Mouse (Mus musculus): Measurements from ENCODE around the gene Sprr2a1.
"Not testable (repeated sequence)": the region's sequence is repeated elsewhere in the genome, so short reads cannot be mapped to it uniquely, and the experiment has no call there.

The Sprr2a1 gene

DNA sequence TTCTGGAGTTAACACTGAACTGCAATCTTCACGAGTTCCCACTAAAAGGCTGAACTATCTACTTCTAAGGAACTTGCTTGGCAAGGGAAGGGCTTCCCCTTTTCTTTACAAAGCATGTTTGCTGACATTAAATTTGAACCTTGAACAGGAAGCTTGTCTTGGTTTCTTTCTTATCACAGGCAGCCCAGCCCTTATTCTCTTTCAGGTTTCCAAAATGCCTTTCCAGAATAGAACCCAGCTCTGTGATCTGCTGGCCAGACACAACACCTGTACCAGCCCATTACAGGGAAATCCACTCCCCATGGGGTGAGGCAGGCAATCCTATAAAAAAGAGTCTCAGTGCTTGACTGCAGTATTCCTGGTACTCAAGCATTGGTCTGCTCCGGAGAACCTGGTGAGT is at the start of gene Sprr2a1, which contains the start of gene Sprr2a2:
TSS of gene Sprr2a1 (plus strand) at position 231 of the 400 bp plus-strand sequence.
TSS of gene Sprr2a2 (plus strand) at position 352 of the 400 bp plus-strand sequence.
- DNase-seq = not testable (repeated sequence)

DNA sequence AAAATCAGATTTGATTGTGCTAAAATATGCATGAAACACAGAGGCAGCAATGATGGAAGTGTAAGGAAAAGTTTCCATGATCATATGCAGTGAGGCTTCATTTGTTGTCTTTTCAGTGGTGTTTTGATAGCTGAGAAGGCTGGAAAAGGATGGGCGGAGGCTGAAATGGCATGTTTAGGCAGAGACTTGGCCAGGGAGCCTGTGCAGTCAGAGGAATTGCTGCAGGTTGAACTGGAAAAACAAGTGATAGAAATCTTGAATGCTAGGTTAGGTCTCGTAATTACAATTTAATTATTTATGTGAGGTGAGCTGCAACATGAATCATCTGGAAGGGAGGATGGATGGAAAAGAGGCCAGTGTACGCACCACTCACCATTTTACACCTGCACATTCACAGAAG is 45.8 kb upstream of the Sprr2a1 start:
- no peak for DNase-seq

DNA sequence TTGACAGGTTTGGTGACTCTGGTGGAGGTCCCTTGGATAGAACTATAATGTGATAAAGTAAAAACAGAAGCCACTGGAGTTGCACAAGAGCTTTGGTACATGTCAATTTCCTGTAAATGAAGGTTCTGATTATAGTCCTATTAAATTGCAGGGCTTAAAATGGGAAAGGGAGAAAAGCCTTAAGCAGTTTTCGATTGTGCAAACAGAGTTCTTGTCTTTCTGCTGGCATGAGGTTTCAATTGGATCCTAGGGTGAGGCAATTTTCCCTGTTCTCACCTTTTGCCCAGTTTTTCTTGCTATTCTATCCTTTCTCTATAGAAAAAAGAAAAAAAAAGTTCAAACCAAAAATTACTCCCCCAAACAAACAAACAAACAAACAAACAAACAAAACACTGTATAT is 38.7 kb upstream of the Sprr2a1 start:
- no peak for DNase-seq

DNA sequence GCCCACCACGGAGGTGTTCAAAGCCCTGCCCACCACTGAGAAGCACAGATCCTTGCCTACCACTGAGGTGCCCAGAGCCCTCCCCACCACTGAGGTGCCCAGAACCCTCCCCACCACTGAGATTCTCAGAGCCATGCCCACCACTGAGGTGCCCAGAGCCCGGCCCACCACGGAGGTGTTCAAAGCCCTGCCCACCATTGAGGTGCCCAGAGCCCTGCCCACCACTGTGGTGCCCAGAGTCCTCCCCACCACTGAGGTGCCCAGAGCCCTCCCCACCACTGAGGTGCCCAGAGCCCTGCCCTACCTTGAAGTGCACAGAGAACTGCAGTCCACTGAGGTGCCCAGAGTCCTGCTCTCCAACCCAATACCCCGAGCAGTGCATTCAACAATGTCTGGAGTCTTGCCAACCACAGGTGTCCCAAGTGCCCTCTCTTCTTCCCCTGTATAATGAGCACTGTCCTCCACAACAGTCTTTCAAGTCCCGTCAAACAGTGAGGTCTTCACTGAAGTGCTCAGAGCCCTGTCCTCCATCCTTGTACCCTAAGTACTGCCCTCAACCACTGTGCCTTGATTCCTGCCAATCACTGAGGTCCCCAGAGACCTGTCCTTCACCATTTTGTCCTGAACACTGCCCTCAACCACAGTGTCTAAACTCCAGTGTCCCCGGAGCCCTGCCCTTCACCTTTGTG is 19.9 kb upstream of the Sprr2a1 start:
- no peak for DNase-seq

DNA sequence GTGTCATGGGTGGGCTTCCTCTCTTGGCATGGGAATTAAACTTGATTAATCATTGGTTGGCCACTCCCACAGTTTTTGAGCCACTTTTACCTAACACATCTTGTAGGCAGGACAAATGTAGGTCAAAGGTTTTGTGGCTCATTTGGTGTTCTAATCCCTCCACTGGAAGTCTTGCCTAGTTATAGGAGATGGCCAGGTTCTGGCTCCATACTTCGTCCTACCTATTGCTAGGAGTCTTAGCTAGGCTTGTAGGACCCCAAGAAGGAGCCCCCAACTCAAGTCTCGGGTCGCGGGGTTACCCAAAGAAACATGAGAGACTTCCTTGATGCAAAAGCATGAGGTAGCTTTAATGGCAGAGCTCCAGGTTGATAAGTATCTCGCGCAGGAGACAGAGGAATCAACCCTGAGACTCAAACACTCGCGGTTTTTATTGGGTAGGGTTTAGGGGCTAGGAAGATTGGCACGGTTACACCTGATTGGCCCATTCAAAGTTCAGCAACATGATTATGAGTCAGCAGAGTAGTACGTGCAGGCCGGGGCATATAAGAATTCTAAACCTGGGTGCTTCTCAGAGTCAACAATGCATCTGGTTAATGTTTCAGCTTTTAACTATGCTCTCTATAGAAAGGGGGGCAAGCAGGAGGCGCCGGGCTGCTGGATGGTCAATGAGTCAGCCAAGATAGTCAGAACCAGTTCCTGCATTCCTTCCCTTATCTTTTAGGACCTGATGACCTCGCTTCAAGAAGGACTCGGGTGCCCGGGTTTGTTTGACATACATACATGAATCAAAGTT is 4.3 kb upstream of the Sprr2a1 start:
- DNase-seq = not testable (repeated sequence)

DNA sequence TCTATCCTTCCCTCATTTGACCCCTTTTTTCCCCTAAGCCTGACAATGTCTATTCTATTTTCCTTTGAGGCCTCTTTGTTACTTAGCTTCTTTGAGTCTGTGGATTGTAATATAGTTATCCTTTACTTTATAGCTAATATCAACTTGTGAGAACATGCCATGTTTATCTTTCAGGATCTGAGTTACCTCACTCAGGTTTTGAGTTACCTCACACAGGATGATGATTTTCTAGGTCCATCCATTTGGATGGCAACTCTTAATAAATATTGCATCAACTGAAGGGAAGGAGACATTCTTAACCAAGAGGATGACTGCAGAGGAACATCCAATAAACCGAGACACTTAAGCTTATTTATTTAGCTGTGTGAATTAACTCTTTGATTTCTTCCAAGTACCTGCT is 3.5 kb upstream of the Sprr2a1 start:
- DNase-seq = not testable (repeated sequence)

DNA sequence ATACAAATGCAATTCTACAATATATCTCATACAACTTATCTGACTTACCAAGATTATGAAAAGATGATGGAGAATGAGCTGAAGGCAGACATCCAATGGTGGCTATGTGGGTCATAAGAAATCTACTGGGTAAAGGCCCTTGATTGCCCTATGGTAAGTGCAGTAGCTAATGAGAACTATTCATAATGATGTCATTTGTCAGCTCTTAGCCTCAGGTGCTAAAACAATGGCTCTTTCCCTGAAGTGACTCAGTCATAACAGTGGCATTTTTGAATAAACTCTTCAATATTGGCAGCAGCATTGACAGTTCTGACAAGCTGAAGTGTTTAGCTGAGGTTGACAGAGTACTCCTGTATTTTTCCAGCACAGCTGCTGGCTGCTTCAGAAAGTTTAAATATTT is 1.9 kb upstream of the Sprr2a1 start:
- DNase-seq = not testable (repeated sequence)

DNA sequence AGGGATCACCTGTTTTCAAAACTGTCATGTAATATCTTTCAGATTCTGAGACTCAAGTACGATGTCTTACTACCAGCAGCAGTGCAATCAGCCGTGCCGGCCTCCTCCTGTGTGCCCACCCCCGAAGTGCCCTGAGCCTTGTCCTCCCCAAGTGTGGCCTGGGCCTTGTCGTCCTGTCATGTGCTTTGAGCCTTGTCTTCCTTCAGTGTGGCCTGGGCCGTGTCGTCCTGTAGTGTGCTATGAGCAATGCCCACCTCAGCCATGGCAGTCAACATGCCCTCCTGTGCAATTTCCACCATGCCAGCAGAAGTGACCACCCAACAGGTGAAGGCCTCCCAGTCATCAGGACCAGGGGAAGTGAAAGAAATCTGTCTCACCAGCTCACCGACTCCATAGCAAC is 3.4 kb downstream of the Sprr2a1 start:
- DNase-seq = not testable (repeated sequence)

DNA sequence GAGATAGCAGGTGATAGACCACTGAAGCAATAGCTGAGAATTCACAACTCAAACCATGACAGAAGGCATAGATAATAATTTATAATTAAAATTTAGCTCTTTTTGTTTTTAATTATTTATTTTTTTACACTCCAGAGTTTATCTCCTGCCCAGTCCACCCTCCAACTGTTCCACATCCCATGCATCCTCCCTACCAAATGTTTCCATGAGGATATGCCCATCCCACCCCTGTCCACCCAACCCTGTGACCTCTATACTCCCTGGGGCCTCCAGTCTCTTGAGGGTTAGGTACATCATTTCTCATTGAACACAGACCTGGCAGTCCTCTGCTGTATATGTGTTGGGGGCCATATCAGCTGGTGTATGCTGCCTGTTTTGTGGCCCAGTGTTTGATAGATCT is 8.1 kb downstream of the Sprr2a1 start:
- not testable (repeated sequence) for DNase-seq

DNA sequence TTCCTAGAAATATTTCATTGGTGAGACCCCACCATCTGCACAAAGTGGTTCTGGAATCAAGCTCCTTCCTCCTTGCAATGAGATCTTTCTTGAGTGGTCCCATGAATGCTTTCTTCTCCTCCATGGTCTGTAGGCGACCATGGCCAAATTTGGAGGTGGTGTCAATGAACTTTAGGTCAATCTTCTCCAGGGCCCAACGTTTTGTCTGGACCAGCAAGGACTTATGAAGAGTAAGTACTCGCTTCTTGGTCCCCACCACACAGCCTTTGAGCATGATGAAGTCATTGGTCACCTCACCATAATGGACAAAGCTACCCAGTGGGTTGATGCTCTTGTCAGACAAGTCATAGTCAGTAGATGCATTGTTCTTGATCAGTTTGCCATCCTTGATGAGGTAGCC is 11.8 kb downstream of the Sprr2a1 start:
- DNase-seq = not testable (repeated sequence)

DNA sequence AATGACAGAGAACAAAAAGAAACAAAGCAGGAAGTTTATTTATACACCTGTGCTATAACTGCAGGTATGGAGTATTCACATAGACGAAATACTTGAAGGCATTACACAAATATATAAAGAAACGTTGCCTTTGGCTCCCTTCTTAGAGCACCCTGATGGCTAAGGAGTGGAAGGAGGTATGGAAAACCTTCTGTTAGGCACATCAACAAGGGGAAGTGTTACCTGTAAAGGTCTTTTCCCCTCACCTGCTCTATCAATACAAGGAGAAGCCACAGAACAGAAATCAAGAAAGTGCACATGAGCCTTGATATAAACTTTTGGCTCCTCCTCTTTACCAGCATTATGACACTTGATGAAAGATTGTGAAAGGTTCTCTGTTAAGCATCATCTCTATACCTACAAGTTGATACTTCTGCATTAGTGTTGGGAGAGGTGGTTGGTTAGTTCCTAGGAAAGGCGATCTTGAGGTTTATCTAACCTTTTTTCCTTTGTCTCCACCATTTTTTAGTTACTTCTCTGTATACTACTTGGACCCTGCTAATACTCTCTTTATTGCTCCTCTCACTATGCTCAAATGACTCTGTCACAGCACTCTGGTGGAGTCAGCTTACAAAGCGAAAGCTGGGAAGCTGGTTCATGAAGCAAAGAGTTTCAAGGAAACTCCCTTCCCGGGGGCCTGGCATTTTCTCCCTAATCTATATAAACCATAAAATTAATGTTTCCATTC is 21.0 kb downstream of the Sprr2a1 start:
- not testable (repeated sequence) for DNase-seq

DNA sequence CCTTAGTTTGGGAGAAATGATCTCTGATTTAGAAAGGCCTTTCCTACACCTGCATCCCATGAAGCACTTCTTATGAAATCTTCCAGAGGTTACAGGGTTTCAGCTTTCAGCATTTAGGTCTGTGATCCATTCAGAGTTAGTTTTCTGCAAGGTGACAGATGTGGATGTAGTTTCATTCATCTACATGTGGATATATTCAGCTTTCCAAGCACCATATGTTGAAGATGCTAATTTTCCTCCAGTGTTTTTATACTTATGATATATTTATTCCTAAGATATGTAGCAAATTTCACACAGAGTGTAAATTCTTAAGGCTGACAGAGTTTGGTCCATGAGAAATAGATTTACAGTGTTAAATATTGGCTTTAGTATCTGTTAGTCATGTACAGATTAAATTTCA is 23.1 kb downstream of the Sprr2a1 start:
- DNase-seq = not testable (repeated sequence)

DNA sequence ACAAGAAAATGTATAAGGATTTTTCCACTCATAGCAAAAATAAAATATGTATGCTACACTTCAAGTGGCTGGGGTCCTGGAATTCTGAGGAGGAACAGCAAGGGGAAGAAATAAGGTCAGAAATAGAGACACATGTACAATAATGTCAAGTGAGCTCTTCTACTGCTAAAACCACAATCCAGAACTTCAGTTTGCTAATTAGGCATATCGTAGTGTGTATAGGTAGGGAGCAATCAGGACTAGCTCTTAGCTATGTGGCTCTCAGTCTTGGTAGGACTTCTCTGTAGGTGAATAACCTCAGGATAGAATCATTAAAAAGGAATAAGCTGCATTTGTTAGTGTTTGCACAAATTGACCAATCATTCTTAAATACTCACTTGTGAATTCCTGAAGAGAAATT is 23.6 kb downstream of the Sprr2a1 start:
- DNase-seq = not testable (repeated sequence)

DNA sequence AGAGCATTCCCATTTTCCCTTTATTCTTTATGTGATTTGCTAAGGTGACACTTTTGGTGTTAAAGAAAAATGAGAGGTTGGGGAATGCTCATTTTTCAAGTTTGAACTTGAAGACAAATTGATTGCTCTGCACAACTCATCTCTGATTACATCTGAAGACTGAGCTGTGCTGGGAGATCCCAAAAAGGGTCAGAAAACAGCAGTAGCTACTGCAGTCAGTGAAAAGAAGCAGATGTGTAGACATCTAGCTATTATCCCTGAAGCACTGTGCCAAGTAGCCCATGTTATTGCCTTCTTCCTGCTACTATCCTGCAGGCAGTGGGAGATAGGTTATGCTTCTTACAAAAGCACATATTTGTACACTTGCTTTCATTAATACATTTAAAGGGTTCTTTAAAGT is 29.2 kb downstream of the Sprr2a1 start:
- DNase-seq = not testable (repeated sequence)

DNA sequence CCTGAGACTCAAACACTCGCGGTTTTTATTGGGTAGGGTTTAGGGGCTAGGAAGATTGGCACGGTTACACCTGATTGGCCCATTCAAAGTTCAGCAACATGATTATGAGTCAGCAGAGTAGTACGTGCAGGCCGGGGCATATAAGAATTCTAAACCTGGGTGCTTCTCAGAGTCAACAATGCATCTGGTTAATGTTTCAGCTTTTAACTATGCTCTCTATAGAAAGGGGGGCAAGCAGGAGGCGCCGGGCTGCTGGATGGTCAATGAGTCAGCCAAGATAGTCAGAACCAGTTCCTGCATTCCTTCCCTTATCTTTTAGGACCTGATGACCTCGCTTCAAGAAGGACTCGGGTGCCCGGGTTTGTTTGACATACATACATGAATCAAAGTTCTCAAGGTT is 30.6 kb downstream of the Sprr2a1 start:
- DNase-seq = not testable (repeated sequence)

DNA sequence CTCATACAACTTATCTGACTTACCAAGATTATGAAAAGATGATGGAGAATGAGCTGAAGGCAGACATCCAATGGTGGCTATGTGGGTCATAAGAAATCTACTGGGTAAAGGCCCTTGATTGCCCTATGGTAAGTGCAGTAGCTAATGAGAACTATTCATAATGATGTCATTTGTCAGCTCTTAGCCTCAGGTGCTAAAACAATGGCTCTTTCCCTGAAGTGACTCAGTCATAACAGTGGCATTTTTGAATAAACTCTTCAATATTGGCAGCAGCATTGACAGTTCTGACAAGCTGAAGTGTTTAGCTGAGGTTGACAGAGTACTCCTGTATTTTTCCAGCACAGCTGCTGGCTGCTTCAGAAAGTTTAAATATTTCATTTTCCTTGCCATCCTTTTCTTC is 32.9 kb downstream of the Sprr2a1 start:
- not testable (repeated sequence) for DNase-seq

DNA sequence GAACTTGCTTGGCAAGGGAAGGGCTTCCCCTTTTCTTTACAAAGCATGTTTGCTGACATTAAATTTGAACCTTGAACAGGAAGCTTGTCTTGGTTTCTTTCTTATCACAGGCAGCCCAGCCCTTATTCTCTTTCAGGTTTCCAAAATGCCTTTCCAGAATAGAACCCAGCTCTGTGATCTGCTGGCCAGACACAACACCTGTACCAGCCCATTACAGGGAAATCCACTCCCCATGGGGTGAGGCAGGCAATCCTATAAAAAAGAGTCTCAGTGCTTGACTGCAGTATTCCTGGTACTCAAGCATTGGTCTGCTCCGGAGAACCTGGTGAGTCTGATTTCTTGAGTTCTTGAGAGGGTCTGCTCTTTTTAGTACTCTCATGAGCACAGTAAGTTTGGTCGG is 34.9 kb downstream of the Sprr2a1 start:
- not testable (repeated sequence) for DNase-seq

DNA sequence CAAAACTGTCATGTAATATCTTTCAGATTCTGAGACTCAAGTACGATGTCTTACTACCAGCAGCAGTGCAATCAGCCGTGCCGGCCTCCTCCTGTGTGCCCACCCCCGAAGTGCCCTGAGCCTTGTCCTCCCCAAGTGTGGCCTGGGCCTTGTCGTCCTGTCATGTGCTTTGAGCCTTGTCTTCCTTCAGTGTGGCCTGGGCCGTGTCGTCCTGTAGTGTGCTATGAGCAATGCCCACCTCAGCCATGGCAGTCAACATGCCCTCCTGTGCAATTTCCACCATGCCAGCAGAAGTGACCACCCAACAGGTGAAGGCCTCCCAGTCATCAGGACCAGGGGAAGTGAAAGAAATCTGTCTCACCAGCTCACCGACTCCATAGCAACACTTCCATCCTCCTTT is 38.3 kb downstream of the Sprr2a1 start:
- DNase-seq = not testable (repeated sequence)

DNA sequence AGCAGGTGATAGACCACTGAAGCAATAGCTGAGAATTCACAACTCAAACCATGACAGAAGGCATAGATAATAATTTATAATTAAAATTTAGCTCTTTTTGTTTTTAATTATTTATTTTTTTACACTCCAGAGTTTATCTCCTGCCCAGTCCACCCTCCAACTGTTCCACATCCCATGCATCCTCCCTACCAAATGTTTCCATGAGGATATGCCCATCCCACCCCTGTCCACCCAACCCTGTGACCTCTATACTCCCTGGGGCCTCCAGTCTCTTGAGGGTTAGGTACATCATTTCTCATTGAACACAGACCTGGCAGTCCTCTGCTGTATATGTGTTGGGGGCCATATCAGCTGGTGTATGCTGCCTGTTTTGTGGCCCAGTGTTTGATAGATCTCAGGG is 42.9 kb downstream of the Sprr2a1 start:
- not testable (repeated sequence) for DNase-seq

DNA sequence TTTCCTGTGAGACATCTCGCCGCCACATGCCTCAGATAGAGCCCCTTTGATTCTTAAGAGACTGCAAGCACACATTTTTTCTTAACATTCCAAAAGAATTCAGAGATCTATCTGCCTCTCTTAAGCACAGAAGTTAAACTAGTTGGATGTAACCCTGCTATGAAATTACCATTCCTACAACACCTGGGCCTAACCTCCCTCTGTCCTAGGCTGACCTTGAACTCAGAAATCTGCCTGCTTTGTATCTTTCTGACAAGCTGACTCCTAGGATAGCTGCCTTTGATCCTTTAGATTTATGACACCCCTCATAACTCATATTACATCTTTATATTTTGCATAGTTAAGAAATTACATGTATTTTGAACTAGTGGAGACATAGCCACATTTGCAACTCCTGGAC is 47.9 kb downstream of the Sprr2a1 start:
- not testable (repeated sequence) for DNase-seq
